Mouse (Mus musculus) intestine, postnatal 0 days (tissue): ENCODE results near the gene Syce1l. TPM values are rescaled to one million over a fixed set of nuclear protein-coding genes. Genes with fewer than 3 reads are reported as not detected.

Experiments
- ATAC-seq: fragments of 200-750 bp; cut with Nextera tagmentation; 2 replicates; pipeline ENCODE4 v1.8.0; 2017; ENCODE audit warnings: mild to moderate bottlenecking, moderate TSS enrichment, moderate library complexity
- H3K27ac ChIP-seq: fragments of 300-500 bp; sonication (generic); 2 replicates; pipeline ENCODE4 v1.5.1; 2014; ENCODE audit warnings: mild to moderate bottlenecking, low read depth, low read length, moderate library complexity
- H3K27me3 ChIP-seq: fragments of 300-500 bp; sonication (generic); replicated peaks from 2 replicates; pipeline ENCODE4 v1.6.1; 2014; ENCODE audit warnings: low read length, mixed read lengths; ENCODE audit not compliant: control insufficient read depth, insufficient read depth
- H3K36me3 ChIP-seq: fragments of 300-500 bp; sonication (generic); 2 replicates; pipeline ENCODE4 v1.6.1; 2014; ENCODE audit warnings: mild to moderate bottlenecking, moderate library complexity; ENCODE audit not compliant: control insufficient read depth, insufficient read depth
- H3K4me1 ChIP-seq: fragments of 300-500 bp; sonication (generic); replicated peaks from 2 replicates; pipeline ENCODE4 v1.6.1; 2014; ENCODE audit warnings: antibody characterized with exemption, low read length, mixed read lengths; ENCODE audit not compliant: control insufficient read depth, insufficient read depth
- H3K4me2 ChIP-seq: fragments of 300-500 bp; sonication (generic); replicated peaks from 2 replicates; pipeline ENCODE4 v1.6.1; 2014; ENCODE audit warnings: low read depth, mild to moderate bottlenecking, moderate library complexity
- H3K4me3 ChIP-seq: fragments of 300-500 bp; sonication (generic); 2 replicates; pipeline ENCODE4 v1.5.1; 2014; ENCODE audit warnings: low read depth, low read length
- H3K9ac ChIP-seq: fragments of 300-500 bp; sonication (generic); 2 replicates; pipeline ENCODE4 v1.6.1; 2014; ENCODE audit warnings: mild to moderate bottlenecking, low read depth, low read length
- H3K9me3 ChIP-seq: fragments of 300-500 bp; sonication (generic); 2 replicates; pipeline ENCODE4 v1.6.1; 2016; ENCODE audit warnings: mixed run types; ENCODE audit not compliant: control insufficient read depth
- CTCF ChIP-seq: sonication (generic); IDR thresholded peaks from 2 replicates; pipeline ENCODE4 v1.5.1; 2016; ENCODE audit warnings: low read depth, mild to moderate bottlenecking, control low read depth, antibody characterized with exemption, moderate library complexity
- WGBS: fragments of 180-500 bp; shearing (Covaris S2); extraction: QIAGEN DNeasy Blood & Tissue Kit; methylation state at CpG from one replicate; pipeline ENCODE4 v1.1.7; 2014; 5-methylcytosine and 5-hydroxymethylcytosine counted together
- polyA plus RNA-seq: library from polyadenylated mRNA; unstranded; fragments of >200 nt; fragmentation: Nextera tagmentation; extraction: Ambion mirVana; gene quantifications from 2 replicates; pipeline ENCODE4 v1.2.1, GENCODE M21; 2015

Syce1l gene
- polyA plus RNA-seq: not detected in 2 replicates

- Histone ChIP-seq H3K27ac (no peak within 1 kb of the TSS), H3K4me3 (no peak within 1 kb of the TSS), H3K9me3 (no peaks in the 10 kb centered on the region), H3K4me2 (no peak within 1 kb of the TSS), H3K27me3 (no peaks in the 10 kb centered on the region), H3K4me1 (no peaks in the 10 kb centered on the region), H3K36me3 (peaks cover 42% of the 10 kb centered on the region), H3K9ac (no peak within 1 kb of the TSS)
- no peak for ATAC-seq
- 91% methylated on average over 16 of the region's 16 CpGs for WGBS
- TF ChIP-seq CTCF: no peak
Observed at GRCm38 (mm10) chr8:113642926-113643325, at the start of gene Syce1l. Gene Syce1l, plus strand, starts transcription at chr8:113643213.

- no peak for ATAC-seq
- no peaks in the 10 kb centered on the region for H3K36me3 ChIP-seq
- no peak for TF ChIP-seq CTCF
- no peaks in the 10 kb centered on the region for H3K4me1 ChIP-seq
- H3K9me3 ChIP-seq: no peaks in the 10 kb centered on the region
- WGBS: 46% methylated on average over 3 of the region's 3 CpGs
- H3K27ac ChIP-seq: no peak overlapping the region
- H3K4me3 ChIP-seq: no peak overlapping the region
- no peak overlapping the region for H3K4me2 ChIP-seq
- H3K27me3 ChIP-seq: no peaks in the 10 kb centered on the region
- no peak overlapping the region for H3K9ac ChIP-seq
Observed at GRCm38 (mm10) chr8:113598401-113598800, 44.6 kb upstream of the Syce1l start.

GRCm38 (mm10) chr8:113632634-113633033 lies 10.4 kb upstream of the Syce1l start:
- WGBS: 1% methylated on average over 3 of the region's 3 CpGs

GRCm38 (mm10) chr8:113634161-113634560 lies 8.9 kb upstream of the Syce1l start:
- Histone ChIP-seq H3K4me2 (peak overlapping the region; percentile 60), H3K4me3 (peak overlapping the region; percentile 76), H3K4me1 (no peaks in the 10 kb centered on the region), H3K27ac (no peak overlapping the region), H3K36me3 (peaks cover 10% of the 10 kb centered on the region), H3K27me3 (no peaks in the 10 kb centered on the region), H3K9me3 (no peaks in the 10 kb centered on the region), H3K9ac (no peak overlapping the region)
- ATAC-seq: no peak
- WGBS: 32% methylated on average over 12 of the region's 12 CpGs
- no peak for TF ChIP-seq CTCF

More at GRCm38 (mm10) chr8:113632634-113633033, 10.4 kb upstream of the Syce1l start:
- no peaks in the 10 kb centered on the region for H3K27me3 ChIP-seq
- H3K9me3 ChIP-seq: no peaks in the 10 kb centered on the region
- no peaks in the 10 kb centered on the region for H3K4me1 ChIP-seq
- ATAC-seq: no peak
- peak; percentile 78 for TF ChIP-seq CTCF
- H3K4me2 ChIP-seq: no peak overlapping the region
- H3K36me3 ChIP-seq: no peaks in the 10 kb centered on the region
- no peak overlapping the region for H3K27ac ChIP-seq
- no peak overlapping the region for H3K9ac ChIP-seq
- H3K4me3 ChIP-seq: no peak overlapping the region

DNA sequence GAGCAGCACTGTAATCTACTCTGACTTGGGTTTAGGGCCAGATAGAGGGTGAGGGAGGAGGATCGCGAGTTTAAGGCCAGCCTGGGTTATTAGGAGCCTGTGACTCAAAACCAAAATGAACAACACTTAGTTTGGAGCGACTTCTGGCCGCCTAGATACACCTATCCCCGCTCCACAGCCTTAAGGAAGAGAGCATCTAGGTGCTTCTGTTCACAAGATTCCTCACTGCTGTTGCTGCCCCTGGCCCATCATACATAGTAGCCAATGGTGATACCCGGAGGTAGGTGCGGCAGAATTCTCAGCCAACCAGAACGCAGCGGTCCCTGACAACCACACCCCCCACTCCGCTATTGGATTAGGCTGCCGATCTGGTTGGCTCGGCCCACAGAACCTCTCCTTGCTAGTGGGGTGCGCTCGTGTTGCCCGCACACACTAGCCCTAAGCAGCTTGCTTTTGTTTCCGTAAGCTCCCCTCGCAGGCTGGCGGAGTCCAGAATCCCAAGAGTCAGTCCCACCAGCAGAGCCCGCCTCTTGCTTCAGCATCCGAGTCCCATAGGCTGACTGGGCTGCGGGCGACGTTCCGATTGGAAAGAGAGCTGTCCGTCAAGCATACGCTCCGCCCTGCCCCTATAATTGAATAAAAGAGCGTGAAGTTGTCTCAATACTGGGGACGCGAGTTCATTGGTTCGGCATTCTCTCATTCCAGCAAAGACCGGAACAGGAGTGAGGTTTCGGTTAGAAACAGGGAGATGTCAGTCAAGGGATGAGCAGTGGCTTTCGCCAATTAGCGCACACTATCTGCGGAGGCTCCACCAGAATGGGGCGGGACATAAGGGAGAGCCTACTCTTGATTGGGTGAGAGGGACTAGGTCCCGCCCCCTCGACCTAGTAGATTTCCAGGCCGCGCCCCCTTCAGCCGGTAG lies 8.1 kb upstream of the Syce1l start, which contains the start of gene Mon1b:
Gene Mon1b, plus strand, starts transcription at position 918 of the 922 bp plus-strand sequence.
- no peaks in the 10 kb centered on the region for H3K4me1 ChIP-seq
- TF ChIP-seq CTCF: no peak
- peak within 1 kb of the TSS; percentile 76 for H3K9ac ChIP-seq
- WGBS: under 1% methylated on average over 42 of the region's 42 CpGs
- H3K4me3 ChIP-seq: peak within 1 kb of the TSS; percentile 76
- H3K4me2 ChIP-seq: peak within 1 kb of the TSS; percentile 94
- peak; percentile 99 for ATAC-seq
- H3K9me3 ChIP-seq: no peaks in the 10 kb centered on the region
- no peaks in the 10 kb centered on the region for H3K27me3 ChIP-seq
- H3K27ac ChIP-seq: peak within 1 kb of the TSS; percentile 100
- H3K36me3 ChIP-seq: peaks cover 18% of the 10 kb centered on the region

DNA sequence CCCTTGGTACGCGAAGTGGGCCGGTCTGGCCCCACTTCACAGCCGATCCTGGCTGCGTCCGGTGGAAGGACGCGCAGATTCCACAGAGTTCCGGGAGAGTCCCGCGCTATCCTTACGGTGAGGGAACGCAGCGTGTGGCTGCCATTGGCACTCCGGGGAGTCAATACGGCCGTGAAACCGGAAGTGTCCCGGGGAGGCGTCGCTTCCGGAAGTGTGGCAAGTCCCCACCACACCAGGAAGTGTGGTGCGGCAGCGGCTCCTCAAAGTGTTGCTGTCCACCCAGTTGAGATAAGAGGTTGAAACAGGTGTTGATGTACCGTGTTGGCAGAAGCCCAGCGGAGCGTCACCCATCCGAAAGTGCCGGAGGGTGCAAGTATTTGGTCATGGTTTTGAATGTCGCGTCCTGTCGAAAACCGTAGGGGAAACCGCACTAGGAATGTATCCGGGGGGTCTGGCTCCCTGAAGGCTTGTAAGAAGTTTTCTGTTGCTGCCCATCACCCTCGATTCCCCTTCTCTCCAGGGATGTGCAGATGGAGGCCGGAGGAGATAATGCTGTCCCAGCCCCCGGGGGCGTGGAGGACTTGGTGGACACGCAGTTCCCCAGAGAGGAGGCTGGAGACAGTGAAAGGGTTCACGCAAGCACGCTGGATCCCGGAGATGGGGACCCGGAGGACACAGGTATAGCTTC lies 7.3 kb upstream of the Syce1l start:
- WGBS: 1% methylated on average over 44 of the region's 44 CpGs
- no peaks in the 10 kb centered on the region for H3K9me3 ChIP-seq
- no peaks in the 10 kb centered on the region for H3K27me3 ChIP-seq
- H3K4me2 ChIP-seq: peak overlapping the region; percentile 94
- peak overlapping the region; percentile 76 for H3K9ac ChIP-seq
- peak overlapping the region; percentile 76 for H3K4me3 ChIP-seq
- no peaks in the 10 kb centered on the region for H3K4me1 ChIP-seq
- 0 out of 2 replicates have a peak, but pooled peaks have one; percentile 3 for TF ChIP-seq CTCF
- ATAC-seq: peak; percentile 87
- peaks cover 24% of the 10 kb centered on the region for H3K36me3 ChIP-seq
- H3K27ac ChIP-seq: peak overlapping the region; percentile 100
